In the genomic region with DNA sequence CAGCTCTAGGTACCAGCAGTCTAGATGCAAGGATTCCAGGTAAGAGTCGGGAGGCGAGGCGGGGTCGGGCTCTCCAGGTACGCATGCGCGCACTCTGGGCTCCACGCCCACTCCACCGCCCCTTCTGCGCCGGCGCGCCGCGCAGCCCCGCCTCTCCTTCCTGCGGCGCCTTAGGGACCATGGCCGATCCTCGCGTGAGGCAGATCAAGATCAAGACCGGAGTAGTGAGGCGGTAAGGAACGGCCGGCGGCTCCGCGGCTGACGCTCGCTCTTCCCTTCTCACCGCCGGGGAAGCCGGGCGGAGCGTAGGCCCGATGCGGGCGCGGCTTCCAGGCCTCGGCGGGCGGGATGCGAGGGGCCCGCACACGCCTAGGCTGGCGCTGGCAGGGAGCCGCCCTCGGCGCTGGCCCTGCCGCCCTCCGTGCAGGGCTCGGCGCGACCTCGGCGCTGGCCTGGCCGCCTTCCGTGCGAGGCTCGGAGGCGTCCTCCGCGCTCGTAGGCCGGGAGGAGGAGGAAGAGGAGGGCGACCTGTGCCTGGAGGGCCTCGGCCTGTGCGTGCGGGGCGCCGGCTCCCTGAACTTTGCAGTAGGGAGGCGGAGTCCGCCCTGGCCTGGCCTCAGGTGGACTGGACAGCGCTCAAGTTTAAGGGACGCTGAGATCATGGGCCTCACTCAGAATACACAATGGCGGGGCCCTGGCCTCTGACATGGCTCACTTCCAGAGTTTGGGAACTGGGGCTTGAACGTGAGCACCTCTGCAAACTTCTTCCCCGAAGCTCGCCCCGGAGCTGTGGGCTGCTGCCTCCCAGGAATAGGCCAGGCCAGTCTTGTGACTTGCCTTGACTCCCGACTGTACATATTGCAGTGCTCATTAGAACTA, we compare ENCODE assay signal across 8 mouse cellular contexts. TPM values are rescaled to one million over a fixed set of nuclear protein-coding genes. Genes with fewer than 3 reads are reported as not detected.
A peak's percentile ranks its signal among the peaks of the same experiment; 100 is the strongest.
DNase-seq lines count a peak whose midpoint lies in the region; ATAC-seq lines count a peak whose summit lies in the region.

TSS of gene Tbca (plus strand) at position 140 of the 879 bp plus-strand sequence.

- peak; percentile 86 for DNase-seq in adipocyte (ENCODE audit: low spot score)
- DNase-seq in embryo, embryonic 10 days (ENCODE audit: low spot score) = peak; percentile 95
- DNase-seq in gastrocnemius, postnatal 14 days = peak; percentile 88
- peak; percentile 73 to 90 for DNase-seq in left cerebral cortex, postnatal 10 days (ENCODE audit: extremely low spot score in 1 of 2, low spot score in 2 of 2)
- peak; percentile 85 for DNase-seq in right cerebral cortex, postnatal 25 days
- peak; percentile 83 to 89 for DNase-seq in urinary bladder, postnatal 4 days (ENCODE audit: low spot score in 2 of 2)

- peak; percentile 95 for ATAC-seq in inflammation-experienced regulatory T-cells, adult 6 months
- peak; percentile 90 for ATAC-seq in megakaryocyte-erythroid progenitor cell, adult 5-6 weeks (replicated peaks; ENCODE audit: low FRiP score, low TSS enrichment, poor library complexity, severe bottlenecking)

- intact Hi-C loops in gastrocnemius, postnatal 14 days (cut with DNase I; ENCODE audit: low total_unique reads) = no loop called here
- intact Hi-C loops in left cerebral cortex, postnatal 10 days (cut with DNase I) = no loop called here

RNA-seq across cellular contexts. Expression of gene Tbca, which starts in this region (rescaled TPM):
- 10 to 100 TPM; 85.0 to 86.1 TPM for total RNA-seq in gastrocnemius, postnatal 14 days (2021)
- 100 to 1,000 TPM; 229 to 298 (median 264) TPM for polyA plus RNA-seq in inflammation-experienced regulatory T-cells, adult 6 months (2017; shearing (Covaris generic))
- total RNA-seq in left cerebral cortex, postnatal 10 days (2021) = 100 to 1,000 TPM; 206 to 207 TPM
- 145 and 230 TPM in 2 replicates for total RNA-seq in megakaryocyte-erythroid progenitor cell, adult 5-6 weeks (2014; fragmentation: Nextera tagmentation)
- total RNA-seq in megakaryocyte-erythroid progenitor cell, adult 5-6 weeks (2017) = 158 and 298 TPM in 2 replicates

Comparison
In these comparisons a context has a peak if more than half of its experiments do, and no peak if none do; other contexts are left out.
1. Peak in every context shown above with its lines: DNase-seq and ATAC-seq.